Mouse (Mus musculus): ENCODE data around the gene Cpa2.

Gene Cpa2

GRCm38 (mm10) chr6:30547656-30548306 lies 6.4 kb downstream of the Cpa2 start:
- in situ Hi-C loops (cut with MboI; ENCODE audit: unreplicated experiment in 2 of 2): no loop called here

- in situ Hi-C loops (cut with MboI; ENCODE audit: unreplicated experiment in 2 of 2): no loop called here
Observed at GRCm38 (mm10) chr6:30549231-30549761, 7.9 kb downstream of the Cpa2 start.

GRCm38 (mm10) chr6:30550496-30551192 lies 9.3 kb downstream of the Cpa2 start:
- in situ Hi-C loops (cut with MboI; ENCODE audit: unreplicated experiment in 2 of 2): no loop called here

- in situ Hi-C loops (cut with MboI; ENCODE audit: unreplicated experiment in 2 of 2): no loop called here
Observed at GRCm38 (mm10) chr6:30551193-30551515, 9.8 kb downstream of the Cpa2 start.

GRCm38 (mm10) chr6:30551644-30552580 lies 10.5 kb downstream of the Cpa2 start:
- in situ Hi-C loops (cut with MboI; ENCODE audit: unreplicated experiment in 2 of 2): no loop called here

GRCm38 (mm10) chr6:30552628-30553027 lies 11.2 kb downstream of the Cpa2 start:
- in situ Hi-C loops (cut with MboI; ENCODE audit: unreplicated experiment in 2 of 2): no loop called here

- in situ Hi-C loops (cut with MboI; ENCODE audit: unreplicated experiment in 2 of 2): no loop called here
Observed at GRCm38 (mm10) chr6:30553381-30554010, 12.1 kb downstream of the Cpa2 start.

- in situ Hi-C loops (cut with MboI; ENCODE audit: unreplicated experiment in 2 of 2): no loop called here
Observed at GRCm38 (mm10) chr6:30554092-30554491, 12.7 kb downstream of the Cpa2 start.

GRCm38 (mm10) chr6:30554621-30555170 lies 13.3 kb downstream of the Cpa2 start:
- in situ Hi-C loops (cut with MboI; ENCODE audit: unreplicated experiment in 2 of 2): no loop called here

GRCm38 (mm10) chr6:30556080-30556479 lies 14.7 kb downstream of the Cpa2 start:
- in situ Hi-C loops (cut with MboI; ENCODE audit: unreplicated experiment in 2 of 2): no loop called here

- in situ Hi-C loops (cut with MboI; ENCODE audit: unreplicated experiment in 2 of 2): no loop called here
Observed at GRCm38 (mm10) chr6:30559726-30560125, 18.3 kb downstream of the Cpa2 start.

GRCm38 (mm10) chr6:30562132-30562531 lies 20.8 kb downstream of the Cpa2 start:
- in situ Hi-C loops (cut with MboI; ENCODE audit: unreplicated experiment in 2 of 2): no loop called here

GRCm38 (mm10) chr6:30563575-30563974 lies 22.2 kb downstream of the Cpa2 start:
- in situ Hi-C loops (cut with MboI; ENCODE audit: unreplicated experiment in 2 of 2): no loop called here

- in situ Hi-C loops (cut with MboI; ENCODE audit: unreplicated experiment in 2 of 2): no loop called here
Observed at GRCm38 (mm10) chr6:30564051-30564450, 22.7 kb downstream of the Cpa2 start.

GRCm38 (mm10) chr6:30568069-30568468 lies 26.7 kb downstream of the Cpa2 start, which contains the start of gene Cpa4:
Gene Cpa4, plus strand, starts transcription at chr6:30568369.
- in situ Hi-C loops (cut with MboI; ENCODE audit: unreplicated experiment in 2 of 2): no loop called here

GRCm38 (mm10) chr6:30569331-30569730 lies 27.9 kb downstream of the Cpa2 start:
- in situ Hi-C loops (cut with MboI; ENCODE audit: unreplicated experiment in 2 of 2): no loop called here

- in situ Hi-C loops (cut with MboI; ENCODE audit: unreplicated experiment in 2 of 2): no loop called here
Observed at GRCm38 (mm10) chr6:30570012-30570411, 28.6 kb downstream of the Cpa2 start.

GRCm38 (mm10) chr6:30572456-30573311 lies 31.3 kb downstream of the Cpa2 start:
- in situ Hi-C loops (cut with MboI; ENCODE audit: unreplicated experiment in 2 of 2): no loop called here

- in situ Hi-C loops (cut with MboI; ENCODE audit: unreplicated experiment in 2 of 2): no loop called here
Observed at GRCm38 (mm10) chr6:30573380-30573779, 32.0 kb downstream of the Cpa2 start.
